Mouse (Mus musculus): ENCODE measurements around the gene Fastk. TPM values are rescaled to one million over a fixed set of nuclear protein-coding genes. Genes with fewer than 3 reads are reported as not detected.

Gene Fastk
- 91.5 and 93.1 TPM in 2 replicates for polyA plus RNA-seq (2014; fragmentation: Nextera tagmentation; extraction: Ambion mirVana)

DNA sequence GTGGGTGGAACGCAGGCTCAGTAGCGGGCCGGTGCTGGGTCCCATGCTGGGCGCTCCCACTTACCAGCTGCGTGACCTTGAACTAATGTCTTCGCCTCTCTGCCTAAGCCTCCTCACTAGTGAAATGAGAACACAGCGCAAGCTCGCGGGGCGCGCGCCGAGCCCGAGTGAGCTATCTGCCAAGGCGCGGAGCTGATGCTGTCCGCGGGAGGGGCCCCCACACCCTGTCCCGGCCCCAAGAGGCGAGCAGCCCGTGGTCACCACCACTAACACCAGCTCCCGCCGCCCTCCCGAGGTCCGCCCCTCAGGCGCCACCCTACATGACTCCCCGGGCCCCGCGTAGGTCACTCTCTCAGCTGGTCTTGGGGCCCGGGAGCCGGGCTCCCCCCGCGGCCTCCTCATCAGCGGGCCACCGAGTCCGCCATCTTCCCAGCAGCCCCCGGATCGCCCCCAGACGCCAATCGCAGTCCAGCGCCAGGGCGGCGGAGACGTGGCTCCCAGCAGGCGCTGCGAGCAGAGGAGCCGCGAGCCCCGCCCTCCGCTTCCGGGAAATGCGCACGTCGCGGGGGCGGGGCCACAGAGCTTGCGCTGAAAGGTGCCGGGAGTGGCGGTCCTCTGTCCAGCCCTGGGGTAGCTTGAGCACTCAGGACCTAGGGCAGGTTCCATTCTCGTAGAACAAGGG lies at the start of gene Fastk:
Gene Fastk, minus strand, starts transcription at position 542 of the 682 bp plus-strand sequence.
- peak; percentile 98 for DNase-seq
- Histone ChIP-seq H3K9ac (peak within 1 kb of the TSS; percentile 89), H3K4me1 (ENCODE audit: insufficient read depth) (peaks cover 14% of the 10 kb centered on the region; the same call in 1 of the 2 replicates), H3K4me2 (peak within 1 kb of the TSS; percentile 98), H3K9me3 (ENCODE audit: low read depth, low read length) (no peaks in the 10 kb centered on the region), H3K27me3 (ENCODE audit: insufficient read depth, low read length) (no peaks in the 10 kb centered on the region), H3K27ac (ENCODE audit: low read depth) (peak within 1 kb of the TSS; percentile 88), H3K36me3 (ENCODE audit: insufficient read depth) (peaks cover 35% of the 10 kb centered on the region), H3K4me3 (ENCODE audit: low read depth, low read length) (peak within 1 kb of the TSS; percentile 86)
- ATAC-seq (ENCODE audit: insufficient read depth): peak; percentile 86
- WGBS: 1% methylated on average over 60 of the region's 60 CpGs
- TF ChIP-seq CTCF (IDR thresholded peaks at IDR 0.05; ENCODE audit: low read depth): no peak

DNA sequence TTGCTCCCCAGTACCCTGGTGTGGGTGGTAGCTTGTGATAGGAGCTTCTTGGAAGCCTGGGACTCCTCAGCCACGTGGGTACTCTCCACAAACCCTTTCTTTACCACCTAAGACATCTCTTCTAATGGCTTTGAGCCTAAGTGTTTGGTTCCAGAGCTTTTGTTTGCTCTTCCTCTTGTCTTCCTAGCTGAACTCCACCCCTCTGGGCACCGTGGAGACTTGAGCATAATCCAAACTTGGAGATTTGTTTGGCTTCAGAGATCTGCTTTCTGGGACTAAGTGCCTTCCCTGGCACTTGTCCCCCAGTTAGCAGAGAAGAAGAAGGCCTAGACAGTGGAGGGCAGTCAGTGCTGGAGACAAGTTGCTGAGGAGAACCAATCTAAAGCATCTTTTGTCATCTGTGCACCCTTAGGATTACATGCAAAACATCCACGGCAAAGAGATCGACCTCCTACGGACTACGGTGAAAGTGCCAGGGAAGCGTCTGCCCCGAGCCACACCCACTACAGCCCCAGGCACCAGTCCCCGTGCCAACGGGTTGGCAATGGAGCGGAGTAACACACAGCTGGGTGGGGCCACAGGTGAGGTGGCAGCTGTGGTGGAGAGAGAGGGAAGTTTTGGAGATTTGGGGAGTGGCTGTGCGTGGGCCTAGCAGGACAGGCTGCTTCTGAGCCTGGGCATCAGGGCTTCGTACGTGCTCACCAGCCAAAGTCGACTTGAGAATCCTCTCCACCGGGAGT lies 47.6 kb upstream of the Fastk start:
- Histone ChIP-seq H3K4me2 (no peak overlapping the region), H3K9ac (no peak overlapping the region), H3K4me3 (ENCODE audit: low read depth, low read length) (no peak overlapping the region), H3K27ac (ENCODE audit: low read depth) (no peak overlapping the region), H3K4me1 (ENCODE audit: insufficient read depth) (no peaks in the 10 kb centered on the region), H3K9me3 (ENCODE audit: low read depth, low read length) (no peaks in the 10 kb centered on the region), H3K36me3 (ENCODE audit: insufficient read depth) (peaks cover 97% of the 10 kb centered on the region), H3K27me3 (ENCODE audit: insufficient read depth, low read length) (no peaks in the 10 kb centered on the region)
- no peak for TF ChIP-seq CTCF (IDR thresholded peaks at IDR 0.05; ENCODE audit: low read depth)
- ATAC-seq (ENCODE audit: insufficient read depth) (no peak), DNase-seq (no peak)
- WGBS: 80% methylated on average over 16 of the region's 16 CpGs

- H3K4me3 ChIP-seq (ENCODE audit: low read depth, low read length): no peak overlapping the region
- WGBS: 83% methylated on average over 14 of the region's 14 CpGs
- H3K27ac ChIP-seq (ENCODE audit: low read depth): no peak overlapping the region
- no peak overlapping the region for H3K4me2 ChIP-seq
- no peak for ATAC-seq (ENCODE audit: insufficient read depth)
- no peak for TF ChIP-seq CTCF (IDR thresholded peaks at IDR 0.05; ENCODE audit: low read depth)
- no peaks in the 10 kb centered on the region for H3K27me3 ChIP-seq (ENCODE audit: insufficient read depth, low read length)
- no peak for DNase-seq
- H3K9ac ChIP-seq: no peak overlapping the region
- H3K9me3 ChIP-seq (ENCODE audit: low read depth, low read length): no peaks in the 10 kb centered on the region
- peaks cover 95% of the 10 kb centered on the region for H3K36me3 ChIP-seq (ENCODE audit: insufficient read depth)
- H3K4me1 ChIP-seq (ENCODE audit: insufficient read depth): no peaks in the 10 kb centered on the region
Observed at GRCm38 (mm10) chr5:24490413-24490920, 45.4 kb upstream of the Fastk start.

DNA sequence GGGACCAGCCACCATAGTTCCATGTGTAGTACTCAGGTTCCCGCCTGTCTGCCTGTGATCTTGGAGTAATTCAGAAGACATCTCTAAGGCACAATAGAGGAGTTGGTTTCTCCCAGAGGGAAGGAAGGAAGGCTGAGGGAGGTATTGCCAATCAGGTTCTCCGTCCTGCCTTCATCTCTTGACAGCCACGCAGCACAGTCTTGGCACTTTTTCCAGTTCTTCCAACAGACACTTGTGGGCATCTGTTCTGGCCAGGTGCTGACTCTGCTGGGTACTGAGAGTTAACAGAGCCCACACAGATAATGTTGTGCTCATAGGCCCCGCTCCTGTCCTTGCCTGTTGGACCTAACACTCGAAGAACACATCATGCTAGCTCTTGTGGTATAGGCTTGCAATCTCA lies 41.7 kb upstream of the Fastk start:
- Histone ChIP-seq H3K36me3 (ENCODE audit: insufficient read depth) (peaks cover 86% of the 10 kb centered on the region), H3K27ac (ENCODE audit: low read depth) (no peak overlapping the region), H3K4me2 (no peak overlapping the region), H3K27me3 (ENCODE audit: insufficient read depth, low read length) (no peaks in the 10 kb centered on the region), H3K4me3 (ENCODE audit: low read depth, low read length) (no peak overlapping the region), H3K9ac (no peak overlapping the region), H3K9me3 (ENCODE audit: low read depth, low read length) (no peaks in the 10 kb centered on the region), H3K4me1 (ENCODE audit: insufficient read depth) (no peaks in the 10 kb centered on the region)
- ATAC-seq (ENCODE audit: insufficient read depth) (no peak), DNase-seq (no peak)
- TF ChIP-seq CTCF (IDR thresholded peaks at IDR 0.05; ENCODE audit: low read depth): no peak
- 89% methylated on average over 5 of the region's 5 CpGs for WGBS

GRCm38 (mm10) chr5:24486097-24486496 lies 41.0 kb upstream of the Fastk start:
- Histone ChIP-seq H3K36me3 (ENCODE audit: insufficient read depth) (peaks cover 87% of the 10 kb centered on the region), H3K27me3 (ENCODE audit: insufficient read depth, low read length) (no peaks in the 10 kb centered on the region), H3K27ac (ENCODE audit: low read depth) (no peak overlapping the region; the same call in 1 of the 2 replicates), H3K4me2 (no peak overlapping the region), H3K4me3 (ENCODE audit: low read depth, low read length) (no peak overlapping the region), H3K9me3 (ENCODE audit: low read depth, low read length) (no peaks in the 10 kb centered on the region), H3K4me1 (ENCODE audit: insufficient read depth) (no peaks in the 10 kb centered on the region), H3K9ac (no peak overlapping the region)
- DNase-seq (peak; percentile 95), ATAC-seq (ENCODE audit: insufficient read depth) (no peak)
- peak; percentile 94 for TF ChIP-seq CTCF (IDR thresholded peaks at IDR 0.05; ENCODE audit: low read depth)
- 3% methylated on average over 8 of the region's 8 CpGs for WGBS

DNA sequence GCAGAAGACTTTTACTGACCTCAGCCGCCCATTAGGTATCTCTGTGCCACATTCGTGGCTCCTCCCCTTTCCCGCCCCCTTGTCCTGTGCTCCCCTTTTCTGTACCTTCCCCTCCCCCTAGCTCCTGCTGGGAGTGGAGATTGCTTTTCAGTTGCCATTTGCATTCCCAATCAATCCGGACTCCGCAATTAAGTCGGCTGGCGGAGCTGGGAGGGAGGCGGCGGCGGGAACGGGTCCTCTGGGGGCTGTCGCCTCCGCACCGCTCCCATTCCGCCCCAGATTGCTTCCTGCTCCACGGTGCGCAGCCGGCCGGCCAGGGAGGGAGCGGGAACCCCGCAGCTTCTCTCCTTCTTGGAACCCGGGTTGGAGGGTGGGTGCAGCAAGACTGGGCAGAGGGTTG lies 39.9 kb upstream of the Fastk start:
- no peak for TF ChIP-seq CTCF (IDR thresholded peaks at IDR 0.05; ENCODE audit: low read depth)
- ATAC-seq (ENCODE audit: insufficient read depth) (no peak), DNase-seq (no peak)
- no peaks in the 10 kb centered on the region for H3K4me1 ChIP-seq (ENCODE audit: insufficient read depth)
- H3K27ac ChIP-seq (ENCODE audit: low read depth): no peak overlapping the region
- no peak overlapping the region for H3K9ac ChIP-seq
- peaks cover 87% of the 10 kb centered on the region for H3K36me3 ChIP-seq (ENCODE audit: insufficient read depth)
- no peak overlapping the region for H3K4me3 ChIP-seq (ENCODE audit: low read depth, low read length)
- WGBS: 52% methylated on average over 22 of the region's 22 CpGs
- H3K27me3 ChIP-seq (ENCODE audit: insufficient read depth, low read length): no peaks in the 10 kb centered on the region
- H3K4me2 ChIP-seq: no peak overlapping the region
- H3K9me3 ChIP-seq (ENCODE audit: low read depth, low read length): no peaks in the 10 kb centered on the region

DNA sequence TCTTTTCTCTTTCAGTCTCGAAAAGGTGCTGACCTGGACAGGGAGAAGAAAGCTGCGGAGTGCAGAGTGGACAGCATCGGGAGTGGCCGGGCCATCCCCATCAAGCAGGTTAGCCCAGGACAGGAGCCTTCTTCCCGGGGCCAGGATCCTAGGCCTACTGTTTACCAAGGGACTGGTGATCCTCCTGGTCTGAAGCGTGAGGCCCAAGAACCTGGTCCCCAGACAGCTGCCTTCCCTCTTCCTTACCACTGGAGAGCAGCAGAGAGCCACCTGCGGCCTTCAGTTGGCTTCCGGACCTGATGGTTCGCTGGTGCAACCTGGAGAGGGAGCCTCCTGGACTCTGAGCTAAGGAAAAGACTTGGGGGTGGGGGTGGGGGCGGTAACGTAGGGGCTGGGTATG lies 38.2 kb upstream of the Fastk start:
- peak; percentile 86 for DNase-seq
- H3K27me3 ChIP-seq (ENCODE audit: insufficient read depth, low read length): no peaks in the 10 kb centered on the region
- no peak overlapping the region for H3K4me2 ChIP-seq
- WGBS: 27% methylated on average over 11 of the region's 11 CpGs
- H3K4me3 ChIP-seq (ENCODE audit: low read depth, low read length): no peak overlapping the region
- H3K9me3 ChIP-seq (ENCODE audit: low read depth, low read length): no peaks in the 10 kb centered on the region
- peaks cover 87% of the 10 kb centered on the region for H3K36me3 ChIP-seq (ENCODE audit: insufficient read depth)
- peak; percentile 36; the same call in 1 of the 2 replicates for ATAC-seq (ENCODE audit: insufficient read depth)
- no peaks in the 10 kb centered on the region for H3K4me1 ChIP-seq (ENCODE audit: insufficient read depth)
- no peak overlapping the region for H3K9ac ChIP-seq
- peak; percentile 88 for TF ChIP-seq CTCF (IDR thresholded peaks at IDR 0.05; ENCODE audit: low read depth)
- H3K27ac ChIP-seq (ENCODE audit: low read depth): no peak overlapping the region

Measured in lung, embryonic 14.5 days (tissue).